Mouse (Mus musculus): ENCODE results near the gene Ppm1a. TPM values are rescaled to one million over a fixed set of nuclear protein-coding genes. Genes with fewer than 3 reads are reported as not detected.
A peak's percentile ranks its signal among the peaks of the same experiment; 100 is the strongest.

The Ppm1a gene
- total RNA-seq, 1 experiment from 2014 or later = 295 TPM

DNA sequence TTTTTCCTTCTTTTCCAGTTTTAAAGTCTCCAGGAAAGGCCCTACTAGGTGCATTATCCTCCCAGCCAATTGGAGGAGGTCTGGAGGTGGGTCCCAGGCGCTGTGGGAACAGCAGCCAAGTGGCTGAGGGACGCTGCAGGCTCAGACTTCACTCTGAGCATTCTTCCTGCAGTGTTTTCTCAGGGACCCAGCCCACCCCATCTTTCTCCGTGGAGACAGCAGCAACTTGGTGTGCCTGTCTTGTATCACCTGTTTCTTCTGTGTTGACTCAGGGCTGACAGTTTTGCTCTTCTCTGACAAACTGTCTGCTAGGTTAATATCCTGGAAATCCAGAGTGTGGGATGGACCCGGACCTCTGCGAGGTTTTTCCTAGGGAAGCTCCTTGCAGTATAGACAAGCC is 68.4 kb downstream of the Ppm1a start:
- DNase-seq = no peak

DNA sequence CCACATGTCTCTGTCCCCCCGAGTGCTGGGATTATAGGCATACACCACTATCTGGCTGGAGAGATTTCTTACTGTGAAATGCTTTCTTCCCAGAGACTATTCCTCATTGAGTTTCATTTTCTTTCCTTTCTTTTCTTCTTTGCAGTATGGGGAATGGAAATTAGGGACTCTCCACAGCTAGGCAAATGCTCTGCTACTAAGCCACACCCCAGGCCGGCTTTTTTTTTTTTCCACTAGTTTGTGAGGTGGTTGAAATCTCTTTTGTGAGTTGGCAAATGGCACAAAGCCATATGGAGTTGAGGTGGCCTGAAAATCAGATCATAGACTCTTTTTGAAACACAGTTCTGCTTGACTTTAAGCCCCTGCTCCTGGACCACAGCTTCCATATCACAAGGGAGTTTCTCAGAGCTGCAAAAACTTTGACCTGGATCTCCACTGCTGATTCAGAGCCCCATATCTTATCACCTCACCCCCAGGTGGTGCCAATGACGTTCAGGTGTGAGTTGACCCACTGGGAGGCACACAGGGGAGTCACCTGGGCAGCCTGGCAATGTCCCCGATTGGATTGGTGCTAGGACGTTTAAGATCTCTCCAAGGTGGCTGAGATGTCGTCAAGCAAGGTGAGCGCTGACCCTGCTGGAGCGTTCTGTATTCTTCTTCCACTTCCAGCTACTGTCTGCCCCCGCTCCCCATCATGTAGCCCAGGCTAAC is 71.7 kb downstream of the Ppm1a start:
- DNase-seq = no peak

DNA sequence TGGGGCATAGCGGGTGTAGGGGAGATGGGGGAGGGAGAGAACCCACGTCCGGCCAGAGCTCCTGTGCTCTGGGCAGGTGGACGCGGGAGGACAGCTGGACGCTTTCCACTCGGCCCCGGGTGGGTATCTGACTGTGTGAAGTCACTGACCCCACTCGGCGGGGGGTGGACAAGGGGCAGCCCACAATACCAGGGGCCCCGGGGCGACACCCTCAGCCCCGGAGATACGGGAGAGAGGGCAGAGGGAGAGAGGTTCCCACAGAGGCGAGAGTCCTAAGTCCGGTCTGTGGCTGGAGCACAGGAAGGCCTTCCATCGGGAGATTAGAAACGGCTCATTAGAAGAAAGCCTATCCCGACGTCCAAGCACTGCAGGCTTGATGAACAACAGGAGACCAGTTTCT is 72.5 kb downstream of the Ppm1a start:
- DNase-seq = no peak

- DNase-seq = no peak
These were observed 73.1 kb downstream of the Ppm1a start for GRCm38 (mm10) chr12:72830317-72830716.

- peak; percentile 54 for DNase-seq
These were observed 74.6 kb downstream of the Ppm1a start for GRCm38 (mm10) chr12:72831711-72832432.

DNA sequence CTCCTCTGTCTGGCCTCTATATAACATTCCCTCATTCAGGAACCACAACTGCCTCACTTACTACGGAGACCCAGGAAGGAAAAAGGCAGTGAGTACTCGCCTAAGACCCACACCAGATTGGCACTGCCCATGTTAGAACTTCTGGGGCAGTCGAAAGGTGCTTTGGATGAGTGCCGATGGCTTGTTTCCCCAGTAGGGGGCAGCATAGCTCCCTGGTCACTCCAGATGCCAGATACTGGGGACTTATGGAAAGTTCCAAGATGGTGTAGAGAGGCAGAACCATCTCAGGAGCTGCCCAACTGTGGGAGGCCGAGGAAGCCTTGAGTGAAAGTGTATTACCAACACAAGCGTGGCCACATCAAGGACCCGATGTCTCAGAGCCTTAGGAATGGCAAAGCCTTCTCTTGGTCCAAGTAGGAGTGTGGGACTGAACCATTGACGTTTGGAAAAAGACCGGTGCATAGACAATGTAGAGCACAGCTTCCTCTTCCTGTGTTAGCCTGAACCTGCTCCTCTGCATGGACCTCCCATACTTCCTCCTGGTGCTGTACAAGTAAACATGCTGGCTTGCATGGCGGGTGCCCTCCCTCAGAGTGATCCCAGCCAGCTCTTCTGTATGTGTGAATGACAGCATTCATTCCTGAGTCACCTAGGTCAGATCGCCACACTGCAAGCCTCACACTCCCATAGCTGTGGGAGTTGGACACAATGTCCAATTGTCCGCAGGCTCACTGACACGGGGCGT is 77.7 kb downstream of the Ppm1a start:
- peak; percentile 20 for DNase-seq

GRCm38 (mm10) chr12:72835518-72836015 is 78.3 kb downstream of the Ppm1a start:
- DNase-seq = no peak

DNA sequence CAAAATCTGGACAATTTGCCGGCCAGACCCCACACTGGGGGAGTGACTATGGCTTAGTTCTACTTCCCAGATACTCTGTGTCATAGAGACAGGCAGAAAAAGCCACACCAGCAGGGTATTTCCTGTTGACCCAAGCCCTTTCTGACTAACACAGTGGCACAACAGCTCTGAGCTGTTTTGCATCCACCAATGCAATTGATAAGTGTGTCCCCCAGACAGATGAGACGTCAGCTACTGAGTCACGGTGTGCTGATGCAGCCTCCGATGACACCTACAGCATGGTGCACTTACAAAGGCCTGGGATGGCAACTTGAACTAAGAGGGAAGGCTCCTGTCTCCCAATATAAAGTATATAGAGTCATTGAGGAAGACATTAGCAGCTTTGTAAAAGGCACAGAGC is 80.0 kb downstream of the Ppm1a start:
- no peak for DNase-seq

DNA sequence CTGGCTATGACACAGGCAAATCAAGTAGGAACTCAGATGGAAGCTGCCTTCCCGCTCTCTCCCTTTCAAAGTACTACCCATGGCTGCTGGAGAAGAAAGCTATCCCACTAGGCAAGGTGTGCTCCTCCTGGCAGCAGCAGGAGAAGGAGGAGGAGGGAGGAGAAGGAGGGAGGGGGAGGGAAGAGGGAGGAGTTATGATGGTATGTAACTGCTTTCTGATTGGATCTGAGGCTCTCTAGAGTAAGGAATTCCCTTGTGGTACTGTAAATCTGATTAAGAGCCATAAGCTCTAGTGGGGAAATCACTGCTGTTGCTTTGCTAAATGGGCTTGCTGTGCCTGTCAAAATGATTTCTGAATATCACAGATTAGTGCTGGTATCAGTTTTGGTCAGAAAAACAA is 84.2 kb downstream of the Ppm1a start:
- no peak for DNase-seq

DNA sequence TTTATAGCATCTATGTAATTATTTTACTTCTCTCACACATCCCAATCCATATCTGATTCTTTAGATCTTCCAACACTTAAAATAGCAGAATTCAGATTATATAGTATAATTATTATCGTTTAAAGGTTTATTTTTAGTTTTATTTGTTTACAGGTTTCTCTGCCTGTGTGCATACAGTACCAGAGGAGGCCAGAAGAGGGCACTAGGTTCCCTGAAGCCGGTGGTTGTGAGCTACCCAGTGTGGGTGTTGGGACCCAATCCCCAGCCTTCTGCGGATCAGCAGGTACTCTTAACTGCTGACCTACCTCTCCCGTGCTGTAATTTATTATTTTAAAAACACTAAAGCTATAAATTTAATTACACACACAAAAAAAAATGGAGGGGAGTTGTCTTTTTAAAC is 85.9 kb downstream of the Ppm1a start:
- DNase-seq = no peak

DNA sequence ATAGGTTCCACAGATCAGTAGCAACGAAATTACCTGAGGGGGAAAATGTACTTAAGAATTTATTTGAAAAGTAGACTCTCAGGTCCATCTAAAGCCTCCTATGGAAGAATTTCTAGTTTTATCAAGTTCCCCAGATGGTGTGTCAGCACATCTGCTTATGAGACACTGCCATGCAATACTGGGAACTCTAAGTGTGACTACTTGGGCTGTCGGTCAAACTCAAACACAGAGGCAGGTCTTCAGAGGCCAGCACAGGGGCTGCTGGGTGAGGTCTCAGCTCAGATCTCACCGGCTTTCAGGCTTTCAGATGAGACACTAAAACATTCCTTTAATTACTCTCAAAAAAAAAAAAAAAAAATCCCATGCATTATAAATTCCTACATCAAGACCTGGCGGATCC is 86.3 kb downstream of the Ppm1a start:
- DNase-seq = no peak

GRCm38 (mm10) chr12:72843973-72844620 is 86.8 kb downstream of the Ppm1a start:
- peak; percentile 32 for DNase-seq

GRCm38 (mm10) chr12:72845946-72846345 is 88.7 kb downstream of the Ppm1a start:
- no peak for DNase-seq

DNA sequence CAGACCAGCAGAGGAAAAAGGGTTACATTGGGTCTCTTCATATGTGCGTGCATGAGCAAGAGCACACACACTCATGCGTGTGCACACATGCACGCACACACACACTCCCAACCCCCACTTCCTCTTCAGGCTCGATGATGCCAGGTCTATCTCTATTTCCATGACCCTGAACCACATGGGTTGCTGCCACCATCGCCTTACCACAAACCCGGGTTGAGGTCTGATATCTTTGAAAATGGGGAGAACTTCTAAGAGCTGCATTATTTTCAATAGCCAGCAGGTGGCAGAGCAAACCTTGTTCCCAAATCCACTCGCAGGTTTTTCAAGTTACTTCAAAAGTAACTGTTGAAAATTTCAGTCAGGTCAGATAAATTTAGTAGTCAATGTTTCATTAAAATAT is 90.5 kb downstream of the Ppm1a start:
- no peak for DNase-seq

Other genes with a start within 250 kb of the Ppm1a start
- 7.5 and 8.7 TPM in 2 replicates for gene Pcnx4, start 221.1 kb upstream of the Ppm1a start, total RNA-seq (2021)
- not detected in 2 replicates for gene Gm4756, start 107.8 kb upstream of the Ppm1a start, total RNA-seq (2021)
- gene Dhrs7, start 92.5 kb upstream of the Ppm1a start, total RNA-seq (2021) = 267 and 299 TPM in 2 replicates
- gene Six6, start 182.4 kb downstream of the Ppm1a start, total RNA-seq (2021) = not detected in 2 replicates
- gene 4930447C04Rik, start 183.3 kb downstream of the Ppm1a start, total RNA-seq (2021) = 0.61 TPM in 1 of 2 replicates, not detected in the other

All from adrenal gland, postnatal 25 days (tissue).